Mouse (Mus musculus) right cerebral cortex, postnatal 25 days (tissue): Measurements from ENCODE around the gene Hes3.

ENCODE experiments used
- DNase-seq: peaks from one replicate; pipeline ENCODE4 v3.0.0; 2022

Hes3 gene

GRCm38 (mm10) chr4:152277916-152278315 lies 13.5 kb downstream of the Hes3 start:
- no peak for DNase-seq

GRCm38 (mm10) chr4:152276389-152277347 lies 14.8 kb downstream of the Hes3 start:
- DNase-seq: no peak

- no peak for DNase-seq
These were observed 16.8 kb downstream of the Hes3 start for GRCm38 (mm10) chr4:152274681-152275131.

DNA sequence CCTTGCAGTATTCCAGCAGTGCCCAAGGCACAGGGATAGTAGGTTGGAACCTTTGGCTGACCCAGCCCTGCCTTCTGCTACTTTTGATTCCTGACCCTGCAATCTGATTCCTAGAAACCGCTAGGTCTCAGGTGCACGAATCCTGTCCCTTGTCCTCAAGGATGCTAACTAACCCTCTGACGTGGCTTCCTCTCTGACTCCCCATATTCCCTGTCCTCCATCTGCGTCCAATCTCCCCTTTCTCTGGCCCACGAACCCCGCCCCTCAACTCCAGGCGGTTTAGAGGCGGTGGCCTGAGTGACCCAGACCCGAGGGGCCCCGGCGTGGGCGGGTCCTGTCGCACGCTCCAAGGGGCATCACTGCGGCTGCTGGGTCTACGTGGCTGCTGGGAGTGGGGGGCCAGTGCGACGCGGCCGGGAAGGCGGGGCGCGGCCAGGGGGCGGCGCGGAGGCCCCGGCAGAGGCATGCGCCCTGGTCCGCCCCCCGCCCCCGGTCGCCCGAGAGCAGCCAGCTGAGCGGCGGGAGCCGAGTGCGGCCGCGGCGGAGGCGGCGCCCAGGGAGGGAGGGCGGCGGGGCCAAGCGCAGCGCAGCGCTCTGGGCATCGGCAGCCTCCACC lies 17.7 kb downstream of the Hes3 start, which contains the start of gene Gpr153:
Gpr153 (plus strand) TSS at position 612 of the 616 bp plus-strand sequence.
- DNase-seq: peak; percentile 64

- DNase-seq: no peak
These were observed 18.3 kb downstream of the Hes3 start for GRCm38 (mm10) chr4:152273191-152273590.

GRCm38 (mm10) chr4:152272449-152273049 lies 18.9 kb downstream of the Hes3 start:
- DNase-seq: no peak

GRCm38 (mm10) chr4:152272006-152272405 lies 19.5 kb downstream of the Hes3 start:
- no peak for DNase-seq

- no peak for DNase-seq
These were observed 20.1 kb downstream of the Hes3 start for GRCm38 (mm10) chr4:152271334-152271733.

GRCm38 (mm10) chr4:152270599-152270998 lies 20.9 kb downstream of the Hes3 start:
- no peak for DNase-seq

GRCm38 (mm10) chr4:152269967-152270366 lies 21.5 kb downstream of the Hes3 start:
- no peak for DNase-seq

DNA sequence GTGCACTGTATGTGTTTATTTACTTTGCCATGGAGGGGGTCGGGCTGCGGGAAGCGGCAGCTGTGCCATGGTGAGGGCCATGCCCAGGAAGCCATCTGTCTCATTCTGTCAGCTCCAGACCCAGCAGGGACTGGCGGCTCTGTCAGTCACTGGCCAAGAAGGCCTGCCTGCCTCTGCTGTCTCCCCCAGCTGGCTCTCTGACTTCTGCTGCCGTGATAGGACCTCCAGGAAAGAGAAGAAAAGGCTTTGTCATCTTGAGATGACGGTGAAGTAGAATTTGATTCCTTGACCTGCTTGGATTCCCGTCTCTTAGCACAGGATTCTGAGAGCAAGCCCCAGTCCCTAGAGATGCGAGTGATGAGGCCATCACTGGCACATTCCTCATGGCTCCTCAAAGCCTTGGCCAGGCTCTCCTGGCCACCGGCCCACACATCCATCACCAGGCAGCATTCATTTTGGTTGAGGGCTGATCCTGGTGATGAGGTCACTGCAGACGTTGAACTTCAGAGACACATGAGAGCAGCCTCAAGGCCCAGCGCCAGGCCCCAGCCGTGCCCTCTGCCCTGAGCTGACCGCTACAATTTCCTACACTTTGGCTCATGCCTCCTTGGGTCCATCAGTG lies 23.6 kb downstream of the Hes3 start:
- DNase-seq: no peak

- peak; percentile 59 for DNase-seq
These were observed 25.1 kb downstream of the Hes3 start for GRCm38 (mm10) chr4:152266236-152266895.

DNA sequence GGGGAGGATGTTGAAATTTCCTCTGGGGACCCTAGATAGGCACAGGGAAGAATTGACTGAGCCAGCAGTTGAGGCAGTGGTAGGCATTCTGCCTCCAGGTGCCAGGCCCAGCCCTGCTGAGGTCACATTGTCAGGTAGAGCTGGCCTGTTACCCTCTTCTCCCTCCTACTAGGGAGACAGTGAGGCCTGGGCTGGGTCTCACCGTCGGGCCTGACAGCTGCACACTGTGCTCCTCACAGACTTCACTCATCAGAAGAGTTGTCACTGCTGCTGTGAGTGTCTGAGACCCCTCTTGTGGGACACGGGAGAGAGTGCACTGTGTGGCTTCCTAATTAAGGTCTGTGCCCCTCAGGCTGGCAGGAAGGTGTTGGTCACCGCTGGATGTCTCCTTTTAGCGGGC lies 25.7 kb downstream of the Hes3 start:
- no peak for DNase-seq

- DNase-seq: no peak
These were observed 26.4 kb downstream of the Hes3 start for GRCm38 (mm10) chr4:152264867-152265568.

- DNase-seq: no peak
These were observed 27.3 kb downstream of the Hes3 start for GRCm38 (mm10) chr4:152264177-152264530.

DNA sequence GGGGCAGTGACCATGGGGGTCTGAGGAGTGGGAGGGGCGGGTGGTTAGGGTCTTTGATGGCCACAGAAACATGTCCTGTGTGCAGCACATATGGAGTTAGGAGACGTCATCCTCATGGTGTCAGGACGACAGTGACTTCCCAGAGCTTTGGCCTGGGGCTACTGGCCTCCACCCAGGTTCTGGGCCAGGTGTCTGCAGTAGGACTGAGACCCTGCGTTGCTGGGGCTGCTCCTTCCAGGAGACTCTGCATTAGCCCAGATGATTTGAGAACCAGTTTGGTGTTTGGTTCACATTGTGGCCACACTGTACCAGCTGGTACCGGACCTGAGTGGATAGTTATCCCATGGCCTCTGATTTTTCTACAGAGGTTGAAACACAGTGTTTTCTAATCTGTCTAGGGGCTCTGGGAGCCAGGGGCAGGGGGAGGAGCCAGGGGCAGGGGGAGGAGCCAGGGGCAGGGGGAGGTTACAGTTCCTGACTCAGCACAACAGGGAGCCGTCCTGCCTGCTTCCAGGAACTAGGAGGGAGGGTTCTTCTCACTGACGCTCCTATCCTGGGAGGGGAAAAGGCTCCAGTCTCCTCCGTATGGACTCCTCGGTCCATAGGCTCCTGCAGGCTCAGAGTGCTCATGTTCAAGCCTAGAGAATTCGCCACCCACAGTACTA lies 27.8 kb downstream of the Hes3 start:
- DNase-seq: no peak

- DNase-seq: no peak
These were observed 28.4 kb downstream of the Hes3 start for GRCm38 (mm10) chr4:152263089-152263488.

DNA sequence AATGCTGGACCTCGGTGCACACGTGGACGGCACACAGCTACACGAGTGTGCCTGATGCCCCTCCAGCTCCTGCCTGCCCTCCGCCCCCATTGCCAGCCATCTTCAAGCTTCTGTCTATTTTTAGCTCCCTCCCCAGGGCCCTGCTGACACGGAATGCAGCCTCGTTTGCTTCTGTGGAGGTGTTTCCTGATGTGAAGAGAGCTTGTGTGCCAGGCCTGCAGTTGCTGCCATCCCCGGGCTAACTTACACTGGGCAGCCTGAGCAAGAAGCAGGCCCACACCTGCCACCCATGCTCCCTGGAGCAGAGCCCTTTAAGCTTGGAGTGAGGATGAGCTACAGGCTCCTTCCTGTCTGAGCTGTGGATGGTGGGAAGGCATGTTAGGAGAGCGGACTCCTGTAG lies 29.3 kb downstream of the Hes3 start:
- no peak for DNase-seq

DNA sequence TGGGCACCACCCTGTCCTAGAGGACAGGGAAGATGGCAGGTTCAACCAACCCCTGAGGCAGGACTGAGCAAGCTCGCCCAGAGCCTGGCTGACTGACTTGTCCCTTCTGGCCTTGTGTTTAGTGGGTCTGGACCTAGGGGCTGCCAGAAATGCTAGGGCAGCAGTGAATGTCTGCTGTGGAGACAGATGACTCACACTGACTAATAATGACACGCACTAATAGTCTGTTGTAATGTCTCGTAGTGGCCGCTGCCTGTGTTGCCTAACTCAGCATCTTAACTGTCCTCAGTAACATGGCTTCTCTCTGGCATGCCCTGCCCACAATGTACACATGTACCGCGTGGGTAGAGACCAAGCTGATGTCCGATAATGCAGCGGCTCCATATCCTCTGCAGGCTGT lies 31.0 kb downstream of the Hes3 start:
- no peak for DNase-seq

GRCm38 (mm10) chr4:152257070-152257469 lies 34.4 kb downstream of the Hes3 start:
- DNase-seq: peak; percentile 68

GRCm38 (mm10) chr4:152253183-152253759 lies 38.2 kb downstream of the Hes3 start:
- DNase-seq: no peak
